Mouse (Mus musculus): ENCODE results near the gene Wdr74.

GRCm38 (mm10) chr19:8773409-8773808 lies 37.8 kb downstream of the Wdr74 start:
- no peak for TF ChIP-seq CTCF (IDR thresholded peaks at IDR 0.05)
- no peak for TF ChIP-seq EP300 (IDR thresholded peaks at IDR 0.05)

Measured in lung, postnatal 0 days (tissue).